Mouse (Mus musculus): ENCODE data around the gene Mphosph9.

The Mphosph9 gene

GRCm38 (mm10) chr5:124213588-124214469 is 113.9 kb downstream of the Mphosph9 start:
- DNase-seq (ENCODE audit: low spot score) = no peak

GRCm38 (mm10) chr5:124211669-124212068 is 116.1 kb downstream of the Mphosph9 start:
- no peak for DNase-seq (ENCODE audit: low spot score)

GRCm38 (mm10) chr5:124211234-124211633 is 116.5 kb downstream of the Mphosph9 start:
- DNase-seq (ENCODE audit: low spot score) = no peak

GRCm38 (mm10) chr5:124210281-124211016 is 117.3 kb downstream of the Mphosph9 start:
- DNase-seq (ENCODE audit: low spot score) = no peak

- no peak for DNase-seq (ENCODE audit: low spot score)
These were observed 117.9 kb downstream of the Mphosph9 start for GRCm38 (mm10) chr5:124209850-124210249.

GRCm38 (mm10) chr5:124208030-124208429 is 119.7 kb downstream of the Mphosph9 start:
- no peak for DNase-seq (ENCODE audit: low spot score)

- no peak for DNase-seq (ENCODE audit: low spot score)
These were observed 121.2 kb downstream of the Mphosph9 start for GRCm38 (mm10) chr5:124206481-124207038.

GRCm38 (mm10) chr5:124205809-124206380 is 121.9 kb downstream of the Mphosph9 start:
- DNase-seq (ENCODE audit: low spot score) = no peak

GRCm38 (mm10) chr5:124205211-124205610 is 122.6 kb downstream of the Mphosph9 start:
- no peak for DNase-seq (ENCODE audit: low spot score)

GRCm38 (mm10) chr5:124204127-124204794 is 123.5 kb downstream of the Mphosph9 start:
- DNase-seq (ENCODE audit: low spot score) = no peak

- no peak for DNase-seq (ENCODE audit: low spot score)
These were observed 124.5 kb downstream of the Mphosph9 start for GRCm38 (mm10) chr5:124203251-124203650.

GRCm38 (mm10) chr5:124202071-124202470 is 125.7 kb downstream of the Mphosph9 start:
- no peak for DNase-seq (ENCODE audit: low spot score)

GRCm38 (mm10) chr5:124201564-124201963 is 126.2 kb downstream of the Mphosph9 start:
- no peak for DNase-seq (ENCODE audit: low spot score)
